Mouse (Mus musculus) cortical plate, adult 2 months (tissue): ENCODE data around the gene Gigyf1. TPM values are rescaled to one million over a fixed set of nuclear protein-coding genes. Genes with fewer than 3 reads are reported as not detected.

ENCODE experiments used
- H3K27ac ChIP-seq: fragments of 200-500 bp; 2 replicates; pipeline ENCODE4 v1.5.1; 2012; ENCODE audit warnings: low read length, control low read depth, inconsistent platforms; ENCODE audit not compliant: insufficient read depth
- H3K4me1 ChIP-seq: fragments of 200-500 bp; 2 replicates; pipeline ENCODE4 v1.6.1; 2011; ENCODE audit warnings: low read length; ENCODE audit not compliant: control insufficient read depth, insufficient read depth
- H3K4me3 ChIP-seq: fragments of 200-500 bp; 2 replicates; pipeline ENCODE4 v1.5.1; 2011; ENCODE audit warnings: mild to moderate bottlenecking, low read length, control low read depth; ENCODE audit not compliant: insufficient read depth
- CTCF ChIP-seq: fragments of 200-500 bp; IDR thresholded peaks from 2 replicates; pipeline ENCODE4 v1.5.1; 2011; ENCODE audit warnings: mild to moderate bottlenecking, control low read depth, low read length; ENCODE audit not compliant: insufficient read depth; ENCODE audit errors: extremely low read depth
- POLR2A ChIP-seq: fragments of 200-500 bp; IDR thresholded peaks from 2 replicates; pipeline ENCODE4 v1.6.1; 2011; ENCODE audit warnings: mild to moderate bottlenecking, low read length, control low read depth; ENCODE audit not compliant: insufficient read depth; ENCODE audit errors: extremely low read depth
- polyA plus RNA-seq: library from polyadenylated mRNA; depleted of rRNA; stranded (reverse); fragments of >200 nt; gene quantifications from 2 replicates; pipeline ENCODE4 v1.2.3, GENCODE M21; 2012; rRNA removed

The Gigyf1 gene
- 41.0 and 50.2 TPM in 2 replicates for polyA plus RNA-seq

DNA sequence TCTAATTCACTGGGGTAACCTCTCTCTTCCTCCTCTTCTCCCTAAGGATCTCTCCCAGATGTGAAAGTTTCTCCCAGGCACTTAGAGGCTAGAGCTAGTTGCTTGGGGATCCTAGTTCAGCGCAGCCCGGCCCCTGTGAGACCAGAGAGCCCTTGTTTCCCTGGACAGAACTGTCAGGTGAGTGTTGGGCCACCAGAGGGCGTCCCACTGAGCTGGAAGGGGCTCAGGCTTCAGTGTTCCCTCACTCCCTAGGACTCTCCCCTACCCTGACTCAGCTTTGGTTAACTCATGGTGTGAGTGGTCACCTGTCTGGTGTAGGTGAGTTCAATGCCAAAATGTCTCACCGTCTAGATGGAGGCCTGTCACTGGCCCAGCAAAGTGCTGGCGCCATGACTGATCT lies at the start of gene Gigyf1:
Gigyf1 (plus strand) TSS at position 113 of the 400 bp plus-strand sequence.
- TF ChIP-seq POLR2A, result no peak
- peak; percentile 37 for TF ChIP-seq CTCF
- Histone ChIP-seq H3K4me1 (no peaks in the 10 kb centered on the region), H3K4me3 (no peak within 1 kb of the TSS), H3K27ac (no peak within 1 kb of the TSS)

- Histone ChIP-seq H3K27ac (no peak overlapping the region), H3K4me3 (no peak overlapping the region), H3K4me1 (no peaks in the 10 kb centered on the region)
- no peak for TF ChIP-seq CTCF
- TF ChIP-seq POLR2A, result no peak
Observed at GRCm38 (mm10) chr5:137472252-137472904, 46.0 kb upstream of the Gigyf1 start.

DNA sequence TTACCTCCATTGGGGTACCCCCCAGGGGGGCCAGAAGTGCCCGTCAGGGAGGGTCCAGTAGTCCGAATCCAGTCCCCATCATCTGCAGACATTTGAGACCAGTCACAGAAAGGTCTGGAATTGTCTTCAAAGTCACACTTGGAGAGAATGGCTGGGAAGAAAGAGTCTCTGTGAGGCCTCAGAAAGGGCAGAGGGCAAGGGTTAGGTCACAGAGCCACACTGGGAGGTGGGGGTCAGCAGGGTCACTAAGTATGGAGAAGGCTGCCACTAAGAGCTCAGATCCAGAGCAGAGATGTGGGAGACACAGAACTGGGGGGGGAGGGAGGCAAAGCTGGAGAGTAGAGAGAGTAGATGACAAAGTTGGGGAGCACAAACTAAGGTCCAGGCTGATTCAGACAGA lies 44.0 kb upstream of the Gigyf1 start:
- Histone ChIP-seq H3K4me1 (no peaks in the 10 kb centered on the region), H3K4me3 (no peak overlapping the region), H3K27ac (no peak overlapping the region)
- TF ChIP-seq CTCF (no peak), POLR2A (no peak)

DNA sequence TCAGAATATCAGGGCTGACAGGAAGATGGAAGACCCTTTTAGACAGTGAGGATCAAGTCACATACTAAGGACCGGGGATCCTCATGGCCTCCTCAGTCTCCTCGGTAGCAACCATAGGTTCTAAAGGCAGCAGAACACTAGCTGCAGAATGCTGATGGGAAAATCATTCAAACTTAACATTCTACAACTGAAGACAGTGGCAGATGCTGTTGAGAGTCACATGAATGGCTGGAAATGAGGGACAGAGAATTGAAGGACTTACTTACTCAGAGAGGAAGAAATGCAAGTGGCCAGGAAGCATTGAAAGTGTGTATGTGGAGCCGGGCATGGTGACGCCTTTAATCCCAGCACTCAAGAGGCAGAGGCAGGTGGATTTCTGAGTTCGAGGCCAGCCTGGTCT lies 41.4 kb upstream of the Gigyf1 start, which contains the start of gene Zan:
Zan (minus strand) TSS at position 101 of the 400 bp plus-strand sequence.
- no peak for TF ChIP-seq CTCF
- no peak for TF ChIP-seq POLR2A
- Histone ChIP-seq H3K4me3 (no peak within 1 kb of the TSS), H3K27ac (no peak within 1 kb of the TSS), H3K4me1 (no peaks in the 10 kb centered on the region)

GRCm38 (mm10) chr5:137481138-137481537 lies 37.2 kb upstream of the Gigyf1 start:
- Histone ChIP-seq H3K27ac (no peak overlapping the region), H3K4me1 (no peaks in the 10 kb centered on the region), H3K4me3 (no peak overlapping the region)
- TF ChIP-seq POLR2A (no peak), CTCF (peak; percentile 83)

GRCm38 (mm10) chr5:137481897-137482296 lies 36.5 kb upstream of the Gigyf1 start:
- Histone ChIP-seq H3K4me1 (no peaks in the 10 kb centered on the region), H3K4me3 (no peak overlapping the region), H3K27ac (no peak overlapping the region)
- TF ChIP-seq CTCF (no peak), POLR2A (no peak)

GRCm38 (mm10) chr5:137485071-137485850 lies 33.1 kb upstream of the Gigyf1 start:
- Histone ChIP-seq H3K4me1 (no peaks in the 10 kb centered on the region), H3K4me3 (no peak overlapping the region), H3K27ac (no peak overlapping the region)
- TF ChIP-seq POLR2A (no peak), CTCF (no peak)

- Histone ChIP-seq H3K4me3 (no peak overlapping the region), H3K27ac (no peak overlapping the region), H3K4me1 (no peaks in the 10 kb centered on the region)
- TF ChIP-seq POLR2A (no peak), CTCF (no peak)
Observed at GRCm38 (mm10) chr5:137485851-137486155, 32.5 kb upstream of the Gigyf1 start.

- Histone ChIP-seq H3K4me3 (no peak overlapping the region), H3K27ac (no peak overlapping the region), H3K4me1 (0 out of 2 replicates have a peak, but pooled peaks cover 1% of the 10 kb centered on the region)
- TF ChIP-seq CTCF (no peak), POLR2A (no peak)
Observed at GRCm38 (mm10) chr5:137487616-137488015, 30.7 kb upstream of the Gigyf1 start.

GRCm38 (mm10) chr5:137491559-137491958 lies 26.8 kb upstream of the Gigyf1 start:
- Histone ChIP-seq H3K27ac (no peak overlapping the region), H3K4me1 (0 out of 2 replicates have a peak, but pooled peaks cover 1% of the 10 kb centered on the region), H3K4me3 (no peak overlapping the region)
- TF ChIP-seq POLR2A (no peak), CTCF (no peak)
